Mouse (Mus musculus): Measurements from ENCODE around the gene H2-T22.
"Not testable (repeated sequence)": the region's sequence is repeated elsewhere in the genome, so short reads cannot be mapped to it uniquely, and the experiment has no call there.

- not testable (repeated sequence) for TF ChIP-seq CTCF (IDR thresholded peaks at IDR 0.05; ENCODE audit: low read depth, low read length); POLR2A (IDR thresholded peaks at IDR 0.05; ENCODE audit: borderline replicate concordance, low read depth, low read length)
These were observed 38.1 kb downstream of the H2-T22 start for GRCm38 (mm10) chr17:36004409-36004808.

All from bone marrow macrophage, adult 2 months (primary cell).